In the genomic region with DNA sequence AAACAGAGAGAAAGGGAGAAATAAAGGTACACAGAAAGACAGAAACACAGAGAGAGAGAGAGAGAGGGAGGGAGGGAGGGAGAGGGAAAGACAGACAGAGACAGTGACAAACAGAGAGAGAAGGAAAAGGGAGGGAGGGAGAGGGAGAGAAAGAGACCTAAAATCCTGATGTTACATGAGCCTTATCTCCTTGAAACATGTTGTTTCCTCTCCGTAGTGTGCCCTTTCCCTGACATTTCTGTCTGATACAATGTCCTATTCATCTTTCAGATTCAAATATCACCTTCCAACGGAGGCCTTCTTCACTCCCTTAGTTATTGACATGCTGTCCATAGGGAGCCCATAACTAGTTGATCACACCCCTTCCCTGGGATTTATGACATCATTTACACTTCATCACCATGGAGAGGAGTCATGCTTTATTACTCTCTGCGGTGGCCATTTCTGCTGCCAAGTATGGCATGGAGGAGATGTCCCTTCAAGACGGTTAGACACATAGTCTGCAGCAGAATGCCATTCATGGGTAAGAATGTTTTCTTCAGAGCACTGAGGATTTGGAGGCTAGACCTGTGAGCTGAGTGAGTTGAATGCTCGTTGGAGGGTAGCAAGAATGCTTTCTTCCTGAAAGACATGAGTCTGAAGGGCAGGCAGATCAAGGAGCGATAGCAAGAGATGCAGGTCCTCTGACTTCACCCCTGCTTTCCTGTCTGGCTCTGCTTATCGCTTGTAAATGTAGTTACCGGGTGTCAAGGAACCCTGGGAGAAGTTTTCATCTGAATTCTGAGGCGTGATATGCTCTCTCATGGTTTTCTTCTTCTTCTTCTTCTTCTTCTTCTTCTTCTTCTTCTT, we compare ENCODE assay signal across 19 mouse cellular contexts.
DNase-seq lines count a peak whose midpoint lies in the region; ATAC-seq and TF ChIP-seq lines count a peak whose summit lies in the region.
"Had no signal": no experiment of that assay in that cellular context is flagged by ENCODE, and none has a peak within 500 bp of the region (broad histone marks: within the 10 kb centered on the region; RNA-seq: fewer than 3 reads in every experiment).

No protein-coding gene starts in this region.

- H3K27me3 ChIP-seq in liver, embryonic 14.5 days (ENCODE audit: control insufficient read depth, insufficient read depth, low read length) = no peaks in the 10 kb centered on the region
- H3K27me3 ChIP-seq in forebrain, embryonic 10.5 days (ENCODE audit: poor library complexity, severe bottlenecking) = no peaks in the 10 kb centered on the region
- H3K27me3 ChIP-seq: Patski had no signal

- no peak overlapping the region for H3K9ac ChIP-seq in liver, embryonic 14.5 days (replicated peaks)

- peak; percentile 8 to 29 for DNase-seq in cerebellum, postnatal 10 days
- peak; percentile 9 for DNase-seq in retina, embryonic 14.5 days (ENCODE audit: low spot score)
- DNase-seq in retina, postnatal 1 day = no peak
- no peak for DNase-seq in liver, embryonic 14.5 days (ENCODE audit: low read depth in 3 of 3, low spot score in 3 of 3)
- DNase-seq in urinary bladder, postnatal 10 days (ENCODE audit: low spot score) = no peak
- no peak for DNase-seq in forebrain, embryonic 10.5 days (ENCODE audit: extremely low spot score, low spot score)
- DNase-seq: cerebellum, adult 2 months; cerebellum, postnatal 36 days; gastrocnemius, adult 2 months; kidney, adult 2 months; kidney, postnatal 10 days; lung, postnatal 4 days; right cerebral cortex, postnatal 14 days had no signal

- H3K4me1 ChIP-seq in liver, embryonic 14.5 days (replicated peaks; ENCODE audit: control insufficient read depth in 2 of 2, insufficient read depth in 2 of 2, low read length in 1 of 2) = peaks cover 0 to 9% of the 10 kb centered on the region in 2 experiments; a peak in 3 of 4 replicates
- H3K4me1 ChIP-seq in forebrain, embryonic 10.5 days = no peaks in the 10 kb centered on the region
- H3K4me1 ChIP-seq: heart, embryonic 10.5 days had no signal

- no peak for TF ChIP-seq CTCF in liver, embryonic 14.5 days (IDR thresholded peaks at IDR 0.05; ENCODE audit: low read depth)

- 21% methylated on average over 9 of the region's 9 CpGs for WGBS in liver, embryonic 14.5 days (ENCODE audit: insufficient replicate concordance)
- WGBS in forebrain, embryonic 10.5 days = 86% methylated on average over 9 of the region's 9 CpGs

- H3K4me2 ChIP-seq in liver, embryonic 14.5 days (ENCODE audit: low read depth) = no peak overlapping the region
- H3K4me2 ChIP-seq: midbrain, embryonic 11.5 days had no signal

- ATAC-seq in cerebellum, adult (ENCODE audit: insufficient number of reproducible peaks, low FRiP score, low TSS enrichment) = no peak
- ATAC-seq in liver, embryonic 14.5 days (ENCODE audit: insufficient read depth) = peak; percentile 18; the same call in 1 of the 2 replicates
- ATAC-seq: Patski had no signal

- no peak overlapping the region for H3K27ac ChIP-seq in liver, embryonic 14.5 days
- no peak overlapping the region for H3K27ac ChIP-seq in forebrain, embryonic 10.5 days
- H3K27ac ChIP-seq: gastrocnemius, adult 2 months; heart, embryonic 10.5 days; limb, embryonic 10.5 days; stomach, postnatal 0 days had no signal

- no peak overlapping the region for H3K4me3 ChIP-seq in liver, embryonic 14.5 days (ENCODE audit: insufficient read depth in 1 of 2, low read depth in 2 of 2, low read length in 2 of 2)
- H3K4me3 ChIP-seq in forebrain, embryonic 10.5 days = no peak overlapping the region
- H3K4me3 ChIP-seq: gastrocnemius, adult 2 months; heart, embryonic 10.5 days; limb, embryonic 10.5 days had no signal

- TF ChIP-seq EP300 in liver, embryonic 14.5 days (IDR thresholded peaks at IDR 0.05; ENCODE audit: low read depth) = no peak

- no peaks in the 10 kb centered on the region for H3K36me3 ChIP-seq in liver, embryonic 14.5 days (replicated peaks; ENCODE audit: control insufficient read depth, insufficient read depth, low read depth)
- H3K36me3 ChIP-seq in forebrain, embryonic 10.5 days (replicated peaks) = no peaks in the 10 kb centered on the region
- H3K36me3 ChIP-seq: heart, embryonic 10.5 days; limb, embryonic 10.5 days had no signal

- H3K9me3 ChIP-seq in liver, embryonic 14.5 days (ENCODE audit: control insufficient read depth, low read length) = no peaks in the 10 kb centered on the region
- H3K9me3 ChIP-seq in forebrain, embryonic 10.5 days = no peaks in the 10 kb centered on the region
- H3K9me3 ChIP-seq: heart, embryonic 10.5 days; limb, embryonic 10.5 days had no signal

Comparison
In these comparisons a context has a peak if more than half of its experiments do, and no peak if none do; other contexts are left out.
1. DNase-seq: peak in cerebellum, postnatal 10 days (2 of 2) and retina, embryonic 14.5 days (single experiment); none in retina, postnatal 1 day (single experiment), liver, embryonic 14.5 days (0 of 3), urinary bladder, postnatal 10 days (single experiment) and forebrain, embryonic 10.5 days (single experiment).